Mouse (Mus musculus) frontal cortex, adult (tissue): ENCODE measurements around the gene Tmem59l.

Source experiments
- ATAC-seq: cut with Nextera tagmentation; 2 replicates; pipeline ENCODE4 v1.9.2; 2017; ENCODE audit warnings: mild to moderate bottlenecking, moderate library complexity, mixed read lengths; ENCODE audit not compliant: low TSS enrichment

The Tmem59l gene

GRCm38 (mm10) chr8:70509281-70509952 lies 22.3 kb upstream of the Tmem59l start:
- no peak for ATAC-seq

- no peak for ATAC-seq
Observed at GRCm38 (mm10) chr8:70507027-70507393, 19.9 kb upstream of the Tmem59l start.

- peak; percentile 57 for ATAC-seq
Observed at GRCm38 (mm10) chr8:70506328-70507026, 19.3 kb upstream of the Tmem59l start, which contains the start of gene Rex1bd. Gene Rex1bd (minus strand): TSS chr8:70506752.

GRCm38 (mm10) chr8:70505698-70506327 lies 18.7 kb upstream of the Tmem59l start:
- no peak for ATAC-seq

GRCm38 (mm10) chr8:70504851-70505250 lies 17.7 kb upstream of the Tmem59l start:
- ATAC-seq: peak; percentile 10; the same call in 1 of the 2 replicates

GRCm38 (mm10) chr8:70504291-70504716 lies 17.1 kb upstream of the Tmem59l start:
- ATAC-seq: no peak

- 0 out of 2 replicates have a peak, but pooled peaks have one; percentile 12 for ATAC-seq
Observed at GRCm38 (mm10) chr8:70503062-70503750, 16.0 kb upstream of the Tmem59l start.

- no peak for ATAC-seq
Observed at GRCm38 (mm10) chr8:70502540-70502939, 15.4 kb upstream of the Tmem59l start.

- ATAC-seq: no peak
Observed at GRCm38 (mm10) chr8:70501820-70502529, 14.8 kb upstream of the Tmem59l start.

GRCm38 (mm10) chr8:70500386-70501301 lies 13.5 kb upstream of the Tmem59l start:
- ATAC-seq: no peak

GRCm38 (mm10) chr8:70495771-70496062 lies 8.6 kb upstream of the Tmem59l start:
- no peak for ATAC-seq

GRCm38 (mm10) chr8:70495001-70495770 lies 8.0 kb upstream of the Tmem59l start:
- ATAC-seq: no peak

- no peak for ATAC-seq
Observed at GRCm38 (mm10) chr8:70494416-70494945, 7.3 kb upstream of the Tmem59l start.

GRCm38 (mm10) chr8:70493692-70494415 lies 6.7 kb upstream of the Tmem59l start:
- ATAC-seq: no peak

GRCm38 (mm10) chr8:70492664-70493640 lies 5.8 kb upstream of the Tmem59l start, which contains the start of gene Crlf1:
Gene Crlf1 (plus strand): TSS chr8:70493158.
- no peak for ATAC-seq

- no peak for ATAC-seq
Observed at GRCm38 (mm10) chr8:70490880-70491495, 3.8 kb upstream of the Tmem59l start.
